Mouse (Mus musculus) G1E (cell line): ENCODE results near the gene Zfp362. TPM values are rescaled to one million over a fixed set of nuclear protein-coding genes. Genes with fewer than 3 reads are reported as not detected.

ENCODE experiments used
- ATAC-seq: 2 replicates; pipeline ENCODE4 v1.8.0; 2016; ENCODE audit warnings: mild to moderate bottlenecking; ENCODE audit not compliant: insufficient number of reproducible peaks, poor library complexity, low FRiP score, severe bottlenecking; ENCODE audit errors: extremely low read depth
- DNase-seq: peaks from one replicate; pipeline ENCODE4 v3.0.0; 2012; ENCODE audit warnings: low spot score
- H3K27me3 ChIP-seq: 2 replicates; pipeline ENCODE4 v1.6.1; 2012; ENCODE audit warnings: mild to moderate bottlenecking, low read length, inconsistent platforms; ENCODE audit not compliant: insufficient read depth
- H3K36me3 ChIP-seq: replicated peaks from 2 replicates; pipeline ENCODE3; 2012; ENCODE audit warnings: mild to moderate bottlenecking, inconsistent platforms
- H3K4me1 ChIP-seq: 2 replicates; pipeline ENCODE4 v1.6.1; 2012; ENCODE audit warnings: low read depth, low read length, inconsistent platforms, mixed read lengths; ENCODE audit not compliant: insufficient read depth
- H3K4me3 ChIP-seq: 2 replicates; pipeline ENCODE4 v1.5.1; 2012; ENCODE audit warnings: low read depth, mild to moderate bottlenecking, inconsistent platforms, low read length, moderate library complexity, mixed read lengths
- H3K9me3 ChIP-seq: replicated peaks from 2 replicates; pipeline ENCODE4 v1.6.1; 2012; ENCODE audit warnings: inconsistent platforms
- CTCF ChIP-seq: IDR thresholded peaks from 2 replicates; pipeline ENCODE4 v1.5.1; 2012; ENCODE audit warnings: low read depth, low read length, inconsistent platforms, mixed read lengths
- GATA1 ChIP-seq: IDR thresholded peaks from 2 replicates; pipeline ENCODE4 v1.6.1; 2012; ENCODE audit warnings: borderline replicate concordance, low read length, inconsistent platforms, mixed read lengths
- GATA2 ChIP-seq: IDR thresholded peaks from 2 replicates; pipeline ENCODE4 v1.6.1; 2012; ENCODE audit warnings: low read depth, low read length, inconsistent platforms, borderline replicate concordance
- POLR2AphosphoS5 ChIP-seq: IDR thresholded peaks from 2 replicates; pipeline ENCODE4 v1.6.1; 2012; ENCODE audit warnings: low read depth, low read length, inconsistent platforms; ENCODE audit not compliant: insufficient replicate concordance
- TAL1 ChIP-seq: conservative IDR thresholded peaks from 2 replicates; pipeline ENCODE4 v1.6.1; 2012; ENCODE audit warnings: low read depth, low read length, inconsistent platforms, mixed read lengths
- polyA plus RNA-seq: library from polyadenylated mRNA; stranded (reverse); fragments of >175 nt; gene quantifications from 2 replicates; pipeline ENCODE4 v1.2.3, GENCODE M21; 2012
- total RNA-seq, 2 experiments: library from RNA; stranded (forward) in 1 of 2; stranded (reverse) in 1 of 2; fragments of 200-1000 nt in 1 of 2; fragments of >200 nt in 1 of 2; fragmentation: Nextera tagmentation in 1 of 2; gene quantifications; 2 replicates each; pipeline ENCODE4 v1.2.3; 2014 to 2017

Gene Zfp362
- total and polyA plus RNA-seq, 3 experiments: 2.2 to 73.8 (median 26.6) TPM

DNA sequence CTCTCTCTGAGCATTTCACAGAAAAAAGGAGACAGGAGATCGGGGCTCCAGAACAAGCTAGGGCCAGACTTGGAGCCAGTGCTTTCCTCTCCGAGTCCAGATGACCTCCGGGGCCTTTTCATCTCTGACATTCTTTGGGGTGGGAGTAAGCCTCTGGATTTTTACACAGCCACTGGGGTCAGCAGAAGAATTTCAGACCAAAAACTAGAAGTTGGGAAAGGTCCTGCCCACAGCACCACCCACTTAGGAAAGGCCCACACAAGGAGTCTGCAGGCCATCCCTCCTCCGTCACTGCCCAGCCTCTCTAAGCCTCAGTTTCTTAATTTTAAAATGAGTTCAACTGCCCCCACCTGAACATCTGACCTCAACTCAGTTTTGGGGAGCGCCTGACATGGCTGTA is 2.3 kb downstream of the Zfp362 start:
- Histone ChIP-seq H3K4me1 (peaks cover 41% of the 10 kb centered on the region), H3K9me3 (no peaks in the 10 kb centered on the region), H3K27me3 (peaks cover 3% of the 10 kb centered on the region; the same call in 1 of the 2 replicates), H3K36me3 (peaks cover 36% of the 10 kb centered on the region), H3K4me3 (no peak overlapping the region)
- no peak for DNase-seq
- TF ChIP-seq GATA2 (no peak), POLR2AphosphoS5 (no peak), CTCF (no peak), TAL1 (no peak), GATA1 (no peak)
- no peak for ATAC-seq

DNA sequence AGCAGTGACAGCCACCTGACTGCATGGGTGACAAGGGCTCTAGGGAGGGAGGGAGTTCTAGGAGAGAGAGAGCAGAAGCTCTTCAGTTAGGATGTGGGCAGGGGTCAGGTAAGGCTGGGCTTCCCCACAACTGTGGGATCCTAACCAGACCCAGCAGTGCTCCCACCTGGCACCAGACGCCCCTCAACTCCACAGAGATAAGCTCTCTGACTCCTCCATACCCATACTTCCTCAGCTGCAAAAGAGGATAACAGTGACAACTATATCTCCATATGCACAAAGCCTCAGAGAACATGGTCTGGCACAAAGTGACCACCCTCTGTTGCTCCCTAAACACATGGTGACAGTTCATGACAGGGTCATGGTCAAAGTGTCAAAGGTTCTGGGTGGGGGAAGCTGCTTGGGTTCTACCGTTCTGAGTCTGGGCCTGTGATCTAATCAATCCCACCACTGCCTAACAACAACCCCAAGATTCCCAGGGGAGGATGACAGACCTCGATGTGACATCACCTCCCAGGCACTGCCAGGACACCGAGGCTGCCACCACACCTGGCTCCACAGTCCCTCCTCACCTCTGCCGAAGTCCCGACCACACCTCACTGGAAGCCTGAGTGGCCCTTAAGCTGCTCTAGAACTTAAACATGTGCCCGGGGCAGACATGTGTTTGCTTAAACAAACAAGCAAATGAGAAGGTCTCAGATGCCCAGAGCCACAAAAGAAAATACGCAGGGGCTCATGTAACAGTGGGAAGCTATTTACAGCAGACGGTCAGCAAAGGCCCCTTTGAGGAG is 4.0 kb downstream of the Zfp362 start:
- peaks cover 43% of the 10 kb centered on the region for H3K4me1 ChIP-seq
- H3K27me3 ChIP-seq: peaks cover 2% of the 10 kb centered on the region; the same call in 1 of the 2 replicates
- no peak overlapping the region; the same call in 1 of the 2 replicates for H3K4me3 ChIP-seq
- H3K36me3 ChIP-seq: peaks cover 43% of the 10 kb centered on the region
- ATAC-seq: no peak
- H3K9me3 ChIP-seq: no peaks in the 10 kb centered on the region
- TF ChIP-seq POLR2AphosphoS5 (no peak), GATA2 (no peak), TAL1 (no peak; the same call in 1 of the 2 replicates), CTCF (no peak), GATA1 (no peak)
- no peak for DNase-seq

DNA sequence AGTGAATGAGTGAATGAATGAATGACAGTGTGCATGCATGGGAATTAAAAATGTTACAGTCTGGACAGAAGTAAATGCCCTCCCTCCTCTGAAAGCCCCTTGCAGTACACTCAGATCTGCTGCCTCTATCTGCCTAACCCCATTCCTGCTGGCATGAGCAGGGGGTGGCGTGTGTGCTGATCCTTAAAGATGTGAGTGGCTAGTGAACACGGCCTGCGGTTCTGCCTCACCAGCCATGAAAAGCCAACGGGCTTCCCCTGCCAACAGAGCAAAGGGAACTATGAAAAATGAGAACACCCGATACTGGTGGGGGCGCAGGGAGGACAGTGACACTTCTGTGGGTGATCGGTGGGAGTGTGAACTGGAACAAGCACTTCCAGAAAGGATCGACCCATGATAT is 9.1 kb downstream of the Zfp362 start:
- no peak for TF ChIP-seq TAL1
- TF ChIP-seq GATA1: no peak
- TF ChIP-seq GATA2: no peak
- TF ChIP-seq POLR2AphosphoS5: no peak
- TF ChIP-seq CTCF: no peak
- DNase-seq: no peak
- H3K4me1 ChIP-seq: peaks cover 24% of the 10 kb centered on the region
- H3K27me3 ChIP-seq: no peaks in the 10 kb centered on the region
- no peak overlapping the region for H3K4me3 ChIP-seq
- H3K36me3 ChIP-seq: peaks cover 75% of the 10 kb centered on the region
- ATAC-seq: no peak
- no peaks in the 10 kb centered on the region for H3K9me3 ChIP-seq

GRCm38 (mm10) chr4:128795596-128795995 is 10.2 kb downstream of the Zfp362 start:
- ATAC-seq (no peak), DNase-seq (no peak)
- TF ChIP-seq POLR2AphosphoS5 (no peak), GATA1 (no peak), GATA2 (no peak), CTCF (no peak)
- peaks cover 75% of the 10 kb centered on the region for H3K36me3 ChIP-seq
- H3K9me3 ChIP-seq: no peaks in the 10 kb centered on the region
- no peak overlapping the region for H3K4me3 ChIP-seq
- H3K27me3 ChIP-seq: no peaks in the 10 kb centered on the region
- peaks cover 19% of the 10 kb centered on the region for H3K4me1 ChIP-seq

DNA sequence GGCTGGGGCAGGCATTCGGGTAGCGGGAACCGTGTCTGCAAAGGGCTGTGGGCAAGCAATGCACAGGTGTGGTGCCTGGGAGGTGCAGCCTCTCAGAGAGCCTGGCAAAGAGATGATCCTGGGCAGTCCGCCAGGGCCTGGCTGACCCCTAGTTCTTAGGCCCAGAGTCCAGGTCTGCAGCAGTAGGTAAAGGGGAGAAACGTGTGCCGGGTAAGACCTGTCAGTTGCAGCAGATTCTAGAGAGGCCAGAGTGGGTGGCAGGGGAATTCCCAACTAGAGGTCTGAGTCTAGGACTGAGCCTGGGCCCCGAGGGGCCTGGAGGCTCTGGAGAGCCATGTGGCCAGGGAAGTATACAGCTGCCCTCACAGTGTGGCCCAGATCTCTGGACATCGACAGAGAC is 11.6 kb downstream of the Zfp362 start:
- peaks cover 78% of the 10 kb centered on the region for H3K36me3 ChIP-seq
- H3K4me1 ChIP-seq: peaks cover 19% of the 10 kb centered on the region
- no peak for DNase-seq
- H3K27me3 ChIP-seq: no peaks in the 10 kb centered on the region
- no peak for ATAC-seq
- H3K4me3 ChIP-seq: no peak overlapping the region
- H3K9me3 ChIP-seq: no peaks in the 10 kb centered on the region
- no peak for TF ChIP-seq GATA2
- no peak for TF ChIP-seq GATA1
- no peak for TF ChIP-seq POLR2AphosphoS5
- no peak for TF ChIP-seq CTCF
- no peak for TF ChIP-seq TAL1

- ATAC-seq: no peak
These were observed 12.1 kb downstream of the Zfp362 start for GRCm38 (mm10) chr4:128793710-128794109.

More at GRCm38 (mm10) chr4:128793710-128794109, 12.1 kb downstream of the Zfp362 start:
- Histone ChIP-seq H3K36me3 (peaks cover 74% of the 10 kb centered on the region), H3K9me3 (no peaks in the 10 kb centered on the region), H3K27me3 (no peaks in the 10 kb centered on the region), H3K4me1 (peaks cover 19% of the 10 kb centered on the region), H3K4me3 (no peak overlapping the region)
- DNase-seq: no peak
- no peak for TF ChIP-seq CTCF
- no peak for TF ChIP-seq POLR2AphosphoS5
- TF ChIP-seq GATA2: no peak
- no peak for TF ChIP-seq GATA1
- TF ChIP-seq TAL1: no peak
